Mouse (Mus musculus) adrenal gland, postnatal 4 days (tissue): ENCODE results near the gene Gm20683. TPM values are rescaled to one million over a fixed set of nuclear protein-coding genes. Genes with fewer than 3 reads are reported as not detected.

ENCODE experiments used
- DNase-seq, 2 experiments: peaks; one replicate each; pipeline ENCODE4 v3.0.0; 2021 to 2022; ENCODE audit warnings: low spot score in 2 of 2, mixed read lengths in 2 of 2
- microRNA-seq: library from miRNA; unstranded; fragments of <30 nt; microRNA quantifications from one replicate; pipeline ENCODE4 v1.2.0, GENCODE M21; 2021
- total RNA-seq, 2 experiments: library from RNA; stranded (reverse); gene quantifications; 2 replicates each; pipeline ENCODE4 v1.2.3; 2021

Gm20683 gene
- total RNA-seq, 2 experiments from 2014 or later = 13.2 to 15.5 TPM

GRCm38 (mm10) chr17:25802825-25803517 is 38.6 kb downstream of the Gm20683 start:
- DNase-seq = peak; percentile 49 to 54

- DNase-seq = no peak
These were observed 40.5 kb downstream of the Gm20683 start for GRCm38 (mm10) chr17:25801029-25801428.

- peak; percentile 73 to 80 for DNase-seq
These were observed 44.6 kb downstream of the Gm20683 start, which contains the start of gene Metrn for GRCm38 (mm10) chr17:25796951-25797369. Metrn (minus strand) TSS chr17:25797136.

- no peak for DNase-seq
These were observed 45.3 kb downstream of the Gm20683 start for GRCm38 (mm10) chr17:25796211-25796771.

GRCm38 (mm10) chr17:25795609-25796092 is 45.9 kb downstream of the Gm20683 start, which contains the start of gene AC134908.4:
AC134908.4 (minus strand) TSS chr17:25795659.
- DNase-seq = no peak

GRCm38 (mm10) chr17:25794998-25795397 is 46.6 kb downstream of the Gm20683 start:
- DNase-seq = no peak

- DNase-seq = no peak
These were observed 47.4 kb downstream of the Gm20683 start for GRCm38 (mm10) chr17:25794197-25794596.

GRCm38 (mm10) chr17:25792615-25793014 is 48.9 kb downstream of the Gm20683 start, which contains the start of gene Fam173a:
Fam173a (minus strand) TSS chr17:25792901.
- peak in 1 of 2 experiments; percentile 68 for DNase-seq

GRCm38 (mm10) chr17:25791843-25792527 is 49.6 kb downstream of the Gm20683 start:
- DNase-seq = peak; percentile 75

- no peak for DNase-seq
These were observed 50.2 kb downstream of the Gm20683 start for GRCm38 (mm10) chr17:25791320-25791842.

GRCm38 (mm10) chr17:25786781-25787504 is 54.6 kb downstream of the Gm20683 start:
- no peak for DNase-seq

GRCm38 (mm10) chr17:25786280-25786679 is 55.3 kb downstream of the Gm20683 start, which contains the start of gene Ccdc78:
Ccdc78 (plus strand) TSS chr17:25786580.
- DNase-seq = no peak

GRCm38 (mm10) chr17:25785281-25785745 is 56.2 kb downstream of the Gm20683 start, which contains the start of gene Haghl:
Haghl (minus strand) TSS chr17:25785673.
- DNase-seq = peak; percentile 88 to 93

Small RNA genes within 50 kb of the gene (microRNA-seq; reads per million reads assigned to microRNA genes)
- 1.1 reads per million for gene Mir3082

Other genes starting within 250 kb of the Gm20683 start
- gene Gng13, start 124.6 kb downstream of the Gm20683 start, total RNA-seq = 1 to 10 TPM in 1 of 2 experiments, not detected in 1; 1.8 TPM
- gene Chtf18, start 114.3 kb downstream of the Gm20683 start, total RNA-seq = 10 to 100 TPM; 16.2 to 17.7 TPM
- 10 to 100 TPM; 16.6 to 18.2 TPM for gene Rpusd1, start 114.1 kb downstream of the Gm20683 start, total RNA-seq
- gene Mslnl, start 105.7 kb downstream of the Gm20683 start, total RNA-seq = not detected
- gene Msln, start 87.4 kb downstream of the Gm20683 start, total RNA-seq = 10 to 100 TPM; 16.3 to 19.1 TPM
- gene Narfl, start 68.0 kb downstream of the Gm20683 start, total RNA-seq = 10 to 100 TPM; 39.5 to 40.8 TPM
- 10 to 100 TPM; 51.4 to 53.4 TPM for gene Haghl, start 56.1 kb downstream of the Gm20683 start, total RNA-seq
- under 1 TPM in 1 of 2 experiments, not detected in 1; 0.22 TPM for gene Ccdc78, start 55.2 kb downstream of the Gm20683 start, total RNA-seq
- gene Fam173a, start 48.9 kb downstream of the Gm20683 start, total RNA-seq = 10 to 100 TPM; 89.1 to 93.5 TPM
- gene AC134908.4, start 46.1 kb downstream of the Gm20683 start, total RNA-seq = not detected
- gene Metrn, start 44.6 kb downstream of the Gm20683 start, total RNA-seq = 10 to 100 TPM; 71.1 to 74.5 TPM
- 10 to 100 TPM; 24.8 to 26.9 TPM for gene Fbxl16, start 32.7 kb downstream of the Gm20683 start, total RNA-seq
- gene Wdr24, start 18.1 kb downstream of the Gm20683 start, total RNA-seq = 10 to 100 TPM; 27.8 to 31.0 TPM
- 10 to 100 TPM; 72.9 to 81.8 TPM for gene Jmjd8, start 12.9 kb downstream of the Gm20683 start, total RNA-seq
- 100 to 1,000 TPM; 210 to 213 TPM for gene Stub1, start 8.4 kb downstream of the Gm20683 start, total RNA-seq
- gene Rhbdl1, start 4.5 kb downstream of the Gm20683 start, total RNA-seq = 10 to 100 TPM; 19.3 to 21.4 TPM
- gene Rhot2, start 3.1 kb upstream of the Gm20683 start, total RNA-seq = 10 to 100 TPM; 89.6 to 95.0 TPM
- 10 to 100 TPM; 53.1 to 58.9 TPM for gene Wdr90, start 19.7 kb upstream of the Gm20683 start, total RNA-seq
- 100 to 1,000 TPM; 193 to 209 TPM for gene Mcrip2, start 27.0 kb upstream of the Gm20683 start, total RNA-seq
- 10 to 100 TPM; 80.4 to 81.3 TPM for gene Mettl26, start 33.3 kb upstream of the Gm20683 start, total RNA-seq
- 1 to 10 TPM; 5.1 to 5.2 TPM for gene Wfikkn1, start 39.1 kb upstream of the Gm20683 start, total RNA-seq
- 10 to 100 TPM; 36.4 to 38.1 TPM for gene Rab40c, start 78.0 kb upstream of the Gm20683 start, total RNA-seq
- gene Pigq, start 103.2 kb upstream of the Gm20683 start, total RNA-seq = 100 to 1,000 TPM in 1 of 2 experiments, 10 to 100 TPM in 1; 97.7 to 115 TPM
- gene Nhlrc4, start 103.2 kb upstream of the Gm20683 start, total RNA-seq = 1 to 10 TPM in 1 of 2 experiments, under 1 TPM in 1; 0.54 to 1.5 TPM
- gene A930017K11Rik, start 110.8 kb upstream of the Gm20683 start, total RNA-seq = 1 to 10 TPM in 1 of 2 experiments, not detected in 1; 1.1 TPM
- gene Capn15, start 144.0 kb upstream of the Gm20683 start, total RNA-seq = 10 to 100 TPM; 24.0 to 24.2 TPM
- gene Rab11fip3, start 227.8 kb upstream of the Gm20683 start, total RNA-seq = 10 to 100 TPM; 17.8 to 28.5 TPM
- gene Decr2, start 248.6 kb upstream of the Gm20683 start, total RNA-seq = 10 to 100 TPM; 22.7 to 33.3 TPM